Mouse (Mus musculus) thymus, postnatal 14 days (tissue): ENCODE data around the gene Dclk1.
"Not testable (repeated sequence)": the region's sequence is repeated elsewhere in the genome, so short reads cannot be mapped to it uniquely, and the experiment has no call there.

Source experiments
- DNase-seq: peaks from one replicate; pipeline ENCODE4 v3.0.0; 2021

The Dclk1 gene

DNA sequence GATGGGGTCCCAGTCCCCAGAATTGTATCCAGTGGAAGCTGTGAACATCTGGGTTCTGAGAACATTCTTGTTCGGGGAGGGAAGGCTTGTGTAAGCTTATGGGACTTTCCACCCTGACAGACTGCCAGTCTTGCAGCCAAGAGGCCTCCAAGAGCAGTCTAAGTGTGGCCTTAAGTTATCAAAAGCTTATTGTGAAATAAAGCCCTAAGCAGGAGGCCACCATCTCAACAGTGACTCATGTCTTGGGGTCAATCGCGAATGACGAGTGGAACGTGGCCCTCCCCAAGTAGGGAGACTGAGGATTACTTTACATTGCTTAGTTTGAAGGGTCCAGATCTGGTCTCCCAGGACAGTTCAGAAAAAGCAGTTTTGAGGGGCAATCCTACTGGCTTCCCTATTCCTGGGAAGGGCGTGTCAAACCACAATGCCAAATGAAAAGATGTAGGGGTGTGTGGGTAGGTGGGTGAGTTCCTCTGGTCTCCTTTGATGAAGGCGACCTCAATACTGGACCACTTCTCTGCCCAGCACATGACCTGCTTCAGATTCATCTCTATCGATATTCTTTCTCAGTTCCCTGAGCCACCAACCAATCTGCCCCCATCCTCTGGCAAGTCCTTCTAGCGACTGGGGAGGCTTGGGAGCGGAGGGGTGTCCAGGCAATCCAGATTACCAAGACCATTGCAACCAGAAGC, at the start of gene Dclk1:
Gene Dclk1 (plus strand): TSS at position 635 of the 692 bp plus-strand sequence.
- DNase-seq, result no peak

DNA sequence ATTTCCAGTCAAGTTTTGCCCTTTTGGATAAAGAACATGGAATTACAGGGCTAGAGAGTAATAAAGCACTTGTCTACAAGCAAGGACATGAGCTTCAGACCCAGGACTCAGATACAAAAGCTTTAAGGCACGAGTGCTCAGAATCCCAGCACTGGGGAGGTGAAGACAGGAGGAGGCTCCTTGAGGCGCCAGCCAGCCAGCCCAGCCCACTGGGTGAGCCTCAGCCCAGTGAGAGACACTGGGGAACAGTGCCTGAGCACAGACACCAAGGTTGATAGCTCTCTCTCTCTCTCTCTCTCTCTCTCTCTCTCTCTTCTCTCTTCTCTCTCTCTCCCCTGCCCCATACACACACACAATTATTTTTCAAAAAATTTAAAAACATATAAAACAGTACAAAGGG, 48.8 kb upstream of the Dclk1 start:
- no peak for DNase-seq

DNA sequence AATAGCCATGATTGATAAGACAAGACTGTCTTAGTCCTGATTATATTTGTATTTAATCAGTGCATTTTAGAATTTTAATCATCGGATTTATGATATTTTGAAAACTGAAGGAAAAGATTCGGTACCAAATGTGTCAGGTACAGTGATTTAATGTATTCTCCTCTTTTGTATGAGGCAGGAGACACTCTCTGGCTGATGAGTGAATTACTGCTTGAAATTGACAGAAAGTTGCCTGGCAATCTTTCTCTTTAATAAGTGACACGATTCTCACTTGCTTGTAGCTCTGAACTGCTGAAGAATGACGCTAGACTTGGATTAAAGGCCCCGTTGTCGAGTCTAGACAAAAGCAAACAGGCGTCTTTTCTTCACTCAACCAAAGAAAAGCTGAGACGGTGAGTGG, 47.4 kb upstream of the Dclk1 start:
- no peak for DNase-seq

DNA sequence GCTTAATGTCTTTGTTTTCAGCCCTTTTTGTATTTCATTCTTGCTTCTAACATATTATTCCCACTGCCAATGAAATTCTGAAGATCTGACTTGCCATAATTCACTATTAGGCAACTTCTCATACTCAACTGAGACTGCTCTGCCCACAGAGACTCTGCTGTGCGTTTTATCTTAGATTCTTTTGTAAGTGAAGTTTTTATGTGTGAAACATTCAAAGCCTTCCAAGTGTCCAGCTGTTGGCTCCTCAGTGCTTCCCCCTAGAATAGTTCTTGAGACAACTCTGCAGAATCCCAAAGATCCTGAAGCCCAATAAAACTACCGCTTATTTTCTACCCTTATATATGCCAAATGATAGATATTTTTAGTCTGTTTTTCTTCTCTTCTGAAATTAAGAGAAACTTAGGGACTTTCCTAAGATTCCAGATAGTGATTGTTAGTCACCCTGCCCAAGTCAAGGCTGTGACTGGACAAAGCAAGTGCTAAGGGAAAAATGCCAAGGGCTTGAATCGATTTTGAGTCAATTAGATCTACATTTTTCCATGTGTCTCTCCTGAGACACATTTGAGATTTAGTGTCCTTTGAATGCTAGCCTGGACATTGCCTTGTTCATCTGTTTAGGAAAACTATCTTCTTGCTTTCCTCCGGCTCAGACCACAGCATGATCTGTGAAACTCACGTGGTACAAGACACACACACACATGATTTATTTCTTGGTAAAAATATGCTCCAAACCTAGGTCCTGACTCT, 46.4 kb upstream of the Dclk1 start:
- DNase-seq, result no peak

DNA sequence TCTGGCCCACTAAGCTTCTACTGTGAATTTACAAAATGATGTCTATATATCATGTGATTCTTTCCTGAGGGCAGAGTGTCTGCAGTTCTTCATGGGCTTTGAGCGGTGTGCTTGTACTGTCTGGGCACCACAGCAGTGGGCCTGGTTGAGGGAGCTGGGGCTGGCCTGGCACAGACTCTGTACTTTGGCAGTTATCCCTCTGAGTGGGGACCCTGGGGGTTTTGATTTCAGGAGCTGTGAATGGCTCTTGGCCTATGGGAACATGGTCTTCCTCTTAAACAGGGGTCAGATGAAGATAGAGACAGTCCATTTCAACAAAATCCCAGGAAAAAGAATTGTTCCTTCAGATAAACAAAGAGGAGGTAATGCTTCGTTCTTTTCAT, 45.8 kb upstream of the Dclk1 start:
- DNase-seq, result no peak

DNA sequence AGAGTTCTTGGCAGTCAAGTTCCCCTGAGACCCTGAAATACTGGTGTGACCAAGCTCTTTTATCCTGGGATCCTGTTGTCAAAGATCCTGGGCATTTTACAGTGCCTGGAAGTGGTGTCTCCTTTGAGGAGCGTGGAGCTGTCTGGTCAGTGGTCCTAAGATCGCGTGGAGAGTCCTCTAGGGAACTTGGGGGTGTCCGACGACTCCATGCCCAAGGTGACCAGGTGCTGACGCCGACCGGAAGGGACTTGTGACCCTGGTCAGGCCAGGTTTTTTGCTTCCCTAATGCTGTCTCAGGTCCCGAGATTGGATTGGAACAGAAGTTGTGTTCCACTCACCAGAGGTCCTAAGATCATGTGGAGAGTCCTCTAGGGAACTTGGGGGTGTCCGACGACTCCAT, 38.5 kb upstream of the Dclk1 start:
- not testable (repeated sequence) for DNase-seq

DNA sequence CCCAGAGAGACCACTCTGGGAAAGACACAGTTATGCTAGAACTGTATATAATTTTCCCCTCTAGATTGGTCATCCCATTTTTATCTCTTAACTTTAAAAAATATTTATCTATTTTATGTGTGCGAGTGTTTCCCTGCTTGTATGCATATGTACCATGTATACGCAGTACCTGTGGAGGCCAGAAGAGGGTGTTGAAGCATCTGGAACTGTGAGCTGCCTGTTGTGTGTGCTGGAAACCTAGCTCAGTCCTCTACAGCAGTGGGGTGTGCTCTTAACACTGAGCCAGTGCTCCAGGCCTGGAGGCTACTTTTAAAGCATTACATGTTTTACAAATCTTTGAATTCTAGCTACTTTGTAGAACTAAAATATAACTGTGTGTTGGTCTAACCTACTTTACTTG, 35.8 kb upstream of the Dclk1 start:
- DNase-seq, result no peak

DNA sequence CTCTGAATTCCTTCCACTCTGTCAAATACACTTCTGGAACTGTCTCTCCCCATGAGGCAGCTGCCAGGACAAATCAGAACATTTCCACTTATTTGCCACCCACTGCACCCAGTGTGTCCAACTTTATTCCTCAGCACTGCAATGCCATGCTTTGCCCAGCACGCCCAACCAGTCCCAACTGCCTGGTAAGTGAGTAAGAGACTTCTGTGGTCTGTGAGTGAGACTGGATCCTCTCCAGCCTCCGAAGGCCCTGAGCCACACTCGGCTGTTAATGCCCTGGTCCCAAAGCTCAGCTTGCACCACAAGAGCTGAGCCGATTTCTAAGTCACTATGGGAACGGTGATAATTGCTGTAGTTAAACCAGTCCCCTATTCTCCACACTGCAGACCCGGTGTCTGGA, 34.5 kb upstream of the Dclk1 start:
- DNase-seq, result no peak

DNA sequence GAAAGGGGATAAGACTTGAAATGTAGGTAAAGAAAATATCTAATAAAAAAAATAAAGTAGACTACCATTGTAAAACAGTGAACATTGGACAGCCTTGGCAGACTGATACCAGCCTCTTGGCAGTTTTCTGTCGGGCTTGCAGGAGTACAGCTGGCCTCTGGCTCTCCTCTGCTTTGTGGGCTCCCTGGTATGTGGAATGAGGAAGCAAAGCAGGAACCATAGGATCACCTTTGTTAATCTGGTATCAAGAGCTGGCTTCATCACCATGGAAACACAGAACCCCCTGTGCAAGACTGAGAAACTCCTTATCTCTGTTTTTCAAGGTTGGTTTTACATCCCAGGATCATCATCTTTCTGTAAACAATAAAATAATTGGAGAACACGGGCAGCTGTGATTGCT, 29.9 kb upstream of the Dclk1 start:
- no peak for DNase-seq

DNA sequence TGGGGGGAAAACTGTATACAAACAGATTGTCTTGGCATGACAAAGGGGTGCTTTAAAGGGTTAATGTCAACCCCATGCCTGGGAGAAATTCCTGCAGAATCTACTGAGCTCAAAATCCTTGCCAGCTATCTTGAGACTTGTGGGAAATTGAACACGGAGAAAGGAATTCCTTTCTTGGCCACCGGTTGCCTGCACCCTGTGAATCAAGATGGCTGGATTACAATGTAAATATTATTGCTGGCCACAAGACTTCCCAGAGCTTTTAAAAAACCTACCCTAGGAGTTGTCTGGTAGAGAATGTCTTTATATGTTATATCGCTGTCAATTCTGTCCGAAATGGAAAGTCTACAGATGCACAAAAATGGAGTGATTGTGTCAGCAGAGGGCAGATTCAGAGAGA, 28.4 kb upstream of the Dclk1 start:
- DNase-seq, result no peak

DNA sequence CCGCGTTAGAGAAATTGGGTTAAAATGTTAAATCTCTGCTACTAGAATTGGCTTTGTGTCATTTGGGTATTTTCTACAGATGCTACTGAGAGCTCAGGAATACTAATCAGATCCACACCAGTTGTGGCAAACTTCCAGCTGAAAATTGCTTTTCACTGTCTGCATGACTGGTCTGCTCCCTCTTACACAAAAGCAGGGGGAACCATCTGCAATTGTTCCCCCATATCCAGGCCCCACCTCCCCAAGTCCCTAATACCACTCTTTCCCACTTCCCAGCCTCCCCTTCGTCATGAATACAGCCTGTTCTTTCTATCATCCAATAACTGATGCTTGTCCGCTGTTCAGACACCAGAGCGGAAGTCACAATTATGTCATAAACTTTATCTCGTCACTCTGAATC, 27.8 kb upstream of the Dclk1 start:
- no peak for DNase-seq

DNA sequence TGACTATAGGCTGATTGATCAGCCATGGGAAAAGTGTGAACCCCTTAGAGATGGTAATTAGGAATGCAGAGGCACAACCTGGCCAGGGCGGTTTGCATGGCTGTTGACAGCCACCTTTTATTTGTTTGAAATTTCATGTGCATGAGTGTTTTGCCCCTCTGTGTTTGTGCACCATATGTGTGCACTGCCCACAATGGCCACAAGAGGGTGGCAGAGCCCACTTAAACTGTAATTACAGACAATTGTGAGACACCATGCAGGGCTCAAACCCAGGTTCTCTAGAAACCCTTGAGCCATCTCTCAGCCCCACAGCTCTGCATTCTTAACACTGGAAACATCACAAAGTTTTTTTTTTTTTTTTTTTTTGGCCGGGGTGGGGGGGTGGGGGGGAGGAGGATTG, 19.7 kb upstream of the Dclk1 start:
- no peak for DNase-seq

DNA sequence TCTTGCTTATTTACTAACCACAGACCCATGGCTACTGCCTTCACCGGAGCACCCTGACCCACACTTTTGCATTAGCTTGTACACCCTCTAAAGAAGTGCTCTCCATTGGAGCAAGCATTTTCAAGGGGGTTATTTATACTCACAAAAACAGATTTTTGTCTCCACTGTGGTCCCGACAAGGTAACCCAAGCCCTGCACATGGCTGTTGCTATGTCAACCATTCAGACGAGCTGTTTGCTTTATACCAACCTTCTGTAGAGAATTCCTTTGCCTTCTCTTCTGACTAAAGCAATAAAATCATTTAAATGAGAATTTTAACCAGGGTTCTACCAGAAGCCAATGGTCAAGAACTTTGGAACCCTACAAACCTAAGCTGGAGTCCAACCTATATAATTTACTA, 18.3 kb upstream of the Dclk1 start:
- no peak for DNase-seq

DNA sequence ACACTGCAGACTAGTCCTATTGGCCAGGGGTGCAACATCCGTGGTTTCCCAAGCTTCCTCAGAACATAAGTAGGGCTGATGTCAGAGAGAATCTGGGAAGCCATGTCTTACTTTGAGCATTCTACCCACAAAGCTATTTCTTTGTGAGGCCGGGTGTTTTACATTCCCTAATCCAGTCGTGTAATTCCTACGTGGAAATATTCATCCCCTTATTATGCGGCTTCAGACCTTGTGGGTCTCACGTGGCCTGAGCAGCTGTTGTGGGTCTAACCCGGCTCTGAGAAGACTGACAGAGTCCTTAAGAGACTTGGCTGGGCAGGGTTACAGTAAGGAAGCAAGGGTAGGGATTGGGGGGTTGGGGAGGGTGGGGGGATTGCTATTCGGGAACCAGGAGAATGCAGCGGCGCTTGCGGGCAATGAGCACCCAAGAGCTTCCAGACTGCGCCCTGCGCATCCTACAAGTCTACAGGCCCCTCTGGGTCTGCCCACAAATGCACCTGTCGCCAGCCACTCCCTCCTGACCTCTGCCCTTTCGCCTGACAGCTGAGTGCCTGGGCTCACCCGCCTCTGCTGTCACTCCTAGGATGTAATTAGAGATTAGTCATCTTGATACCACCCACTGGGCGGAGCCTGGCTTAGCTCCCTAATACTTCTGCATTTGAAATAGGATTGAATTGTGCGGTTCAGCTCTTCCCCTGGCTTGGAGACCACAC, 15.5 kb upstream of the Dclk1 start:
- DNase-seq, result no peak

DNA sequence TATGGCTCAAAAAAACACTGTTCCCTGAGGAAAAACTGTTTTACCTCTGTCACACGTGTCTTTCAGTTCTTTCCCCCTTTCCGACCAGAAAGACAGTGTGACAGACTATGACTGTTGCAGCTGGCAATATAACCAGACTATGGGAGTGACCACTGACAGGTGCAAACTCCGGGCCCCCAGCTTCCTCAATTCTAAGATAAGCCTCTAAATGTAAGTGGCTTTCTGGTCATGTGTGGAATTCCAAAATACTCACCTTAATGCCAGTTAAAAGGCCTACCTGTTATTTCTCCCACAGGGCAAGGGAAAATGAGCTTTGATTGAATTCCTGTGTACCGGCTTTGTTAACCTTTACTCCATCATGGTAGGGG, 15.0 kb upstream of the Dclk1 start:
- DNase-seq, result no peak

DNA sequence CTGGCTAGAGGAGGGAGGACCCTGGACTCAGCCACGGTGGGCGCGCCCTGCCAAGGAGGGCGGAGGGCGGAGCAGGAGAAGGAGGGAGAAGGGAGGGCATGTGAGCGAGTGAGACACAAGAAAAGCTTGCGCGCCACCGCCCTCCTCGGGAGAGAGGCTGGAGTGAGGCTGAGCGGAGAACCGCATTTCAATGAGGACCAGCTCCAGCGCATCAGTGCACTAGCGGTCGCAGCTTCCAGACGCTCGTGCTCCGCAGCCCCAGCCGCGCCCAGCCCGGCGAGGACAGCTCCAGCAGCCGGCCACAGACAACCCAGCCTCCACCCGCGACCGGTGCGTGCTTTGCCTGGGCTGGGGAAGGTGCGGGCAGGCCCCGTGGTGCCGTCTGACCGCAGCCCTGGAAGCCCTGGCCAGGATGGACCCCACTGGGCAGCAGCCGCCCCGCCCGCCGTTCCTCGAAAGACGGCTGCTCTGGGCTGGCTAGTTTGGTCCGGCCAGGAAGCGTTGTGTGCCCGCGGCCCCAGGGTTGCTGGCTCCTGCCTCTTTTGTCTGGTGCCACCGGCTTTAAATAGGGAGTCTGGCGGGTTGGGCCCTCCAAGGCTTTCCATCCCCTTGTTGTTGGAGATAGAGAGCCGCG, 375 bp downstream of the Dclk1 start:
- DNase-seq, result no peak

DNA sequence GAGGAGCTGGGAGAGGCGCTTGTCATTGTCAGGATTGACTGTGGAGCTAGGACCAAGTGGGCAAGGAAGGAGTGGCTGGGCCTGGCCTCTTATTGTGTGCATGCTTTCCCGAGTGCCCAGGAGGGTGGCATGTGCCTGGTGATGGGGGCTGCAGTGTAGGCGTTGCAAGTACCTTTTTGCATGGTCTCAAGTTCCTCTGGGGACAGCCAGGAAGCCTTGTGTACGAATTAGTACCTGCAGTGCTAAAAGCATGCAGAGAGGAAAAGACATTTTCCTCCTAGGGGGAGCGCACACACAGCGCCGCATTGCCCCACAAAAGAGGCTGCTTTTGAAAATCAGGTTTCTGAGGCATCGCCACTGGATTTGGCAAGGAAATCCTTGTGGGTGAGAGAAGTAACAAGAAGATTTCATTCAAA, 900 bp downstream of the Dclk1 start:
- DNase-seq, result no peak

DNA sequence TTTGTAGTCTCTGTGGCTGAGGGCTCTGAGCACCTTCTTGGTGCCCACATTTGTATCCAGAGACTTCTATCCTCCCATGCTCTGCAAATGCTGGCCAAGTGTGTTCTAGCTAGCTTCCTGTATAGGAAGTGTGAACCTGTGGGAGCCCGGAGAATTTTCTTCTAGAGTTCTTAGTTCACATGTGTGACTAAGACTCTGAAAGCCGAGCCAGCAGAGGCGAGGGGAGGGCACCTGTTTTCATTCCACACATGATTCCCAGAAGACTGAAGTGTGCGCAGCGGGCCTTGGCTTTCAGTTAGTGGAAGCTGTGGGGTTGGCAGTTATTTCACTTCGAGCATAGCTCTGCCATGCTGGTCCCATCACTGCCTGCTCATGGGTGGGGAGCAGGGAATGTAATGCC, 1.9 kb downstream of the Dclk1 start:
- DNase-seq, result no peak

DNA sequence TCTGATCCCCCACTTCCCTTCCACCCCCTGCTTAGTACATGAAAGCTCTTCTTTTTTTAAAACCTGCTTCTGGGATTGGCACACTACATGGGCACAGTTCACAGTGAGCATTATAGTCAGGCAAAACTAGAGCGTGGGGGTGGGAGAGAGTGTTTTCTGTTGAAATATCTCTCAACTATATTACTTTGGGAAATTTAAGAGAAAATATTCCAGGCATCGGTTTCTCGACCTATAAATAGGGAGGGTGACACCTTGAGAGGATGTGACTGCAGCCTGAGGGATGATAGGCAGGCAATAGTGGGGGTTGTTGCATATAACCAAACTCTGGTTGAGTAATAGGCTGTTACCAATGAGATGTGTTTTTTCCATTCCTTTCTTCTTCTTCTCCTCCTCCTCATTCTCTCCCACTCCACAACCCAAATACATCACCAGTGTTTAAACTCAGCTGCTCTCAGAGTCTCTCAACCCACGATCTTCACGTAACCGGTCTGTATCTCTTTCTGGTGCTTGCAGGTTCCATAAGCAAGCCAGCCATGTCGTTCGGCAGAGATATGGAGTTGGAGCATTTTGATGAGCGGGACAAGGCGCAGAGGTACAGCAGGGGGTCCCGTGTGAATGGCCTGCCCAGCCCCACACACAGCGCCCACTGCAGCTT, 4.6 kb downstream of the Dclk1 start:
- no peak for DNase-seq

DNA sequence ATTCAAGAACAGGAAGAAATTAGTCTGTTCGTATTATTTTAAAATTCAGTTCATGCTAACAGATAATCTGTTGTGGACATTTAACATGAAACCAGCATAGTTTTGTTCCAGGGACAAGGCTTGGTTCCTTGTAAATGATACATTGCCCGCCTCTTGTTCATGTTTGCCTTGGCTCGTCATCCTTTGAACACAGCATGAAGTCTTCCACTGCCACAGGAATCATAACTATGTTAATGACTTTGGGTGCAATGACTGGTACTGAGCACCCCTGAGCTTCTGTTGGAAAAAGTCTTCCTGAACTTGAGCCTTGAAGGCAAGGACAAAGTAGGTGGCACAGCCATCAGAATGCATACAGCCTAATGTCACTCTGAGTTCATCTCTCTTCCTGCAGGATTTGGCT, 5.9 kb downstream of the Dclk1 start:
- no peak for DNase-seq

DNA sequence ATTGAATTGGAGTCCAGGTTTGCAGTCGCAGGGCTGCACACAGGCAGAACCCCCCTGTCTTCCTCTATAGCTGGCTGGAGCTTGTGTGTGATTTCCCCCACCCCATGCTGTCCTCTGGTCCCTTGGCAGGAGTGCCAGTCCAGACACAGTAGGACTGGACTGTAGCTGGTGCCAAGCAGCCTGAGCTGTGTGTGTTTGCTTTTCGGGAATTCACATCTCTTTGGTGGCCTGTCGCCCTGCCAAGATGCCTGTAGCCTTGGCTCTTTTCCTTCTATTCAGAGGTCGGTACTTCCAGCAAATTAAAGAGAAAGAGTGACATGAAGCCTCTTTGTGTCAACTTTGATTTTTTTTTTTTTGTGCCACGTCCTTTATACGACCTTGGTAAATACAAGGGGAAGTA, 6.3 kb downstream of the Dclk1 start:
- no peak for DNase-seq

DNA sequence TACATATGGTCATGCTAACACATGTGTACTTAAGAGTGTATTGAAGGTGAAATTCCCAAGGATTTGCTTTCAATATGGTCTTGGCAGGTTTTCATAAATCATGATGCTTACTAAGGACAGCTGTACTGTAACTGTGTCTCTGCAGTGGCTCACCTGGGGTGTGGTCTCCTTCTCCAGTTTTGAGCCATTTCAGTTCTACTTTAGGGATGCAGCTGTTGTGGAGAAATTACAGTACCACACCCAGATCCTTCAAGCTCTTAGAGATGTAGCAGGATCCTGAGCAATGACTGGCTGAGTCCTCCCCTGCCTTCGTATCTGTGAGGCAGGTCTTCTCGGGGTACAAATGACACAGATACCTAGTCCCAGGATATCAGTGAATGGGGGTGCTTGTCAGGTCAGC, 8.5 kb downstream of the Dclk1 start:
- no peak for DNase-seq

DNA sequence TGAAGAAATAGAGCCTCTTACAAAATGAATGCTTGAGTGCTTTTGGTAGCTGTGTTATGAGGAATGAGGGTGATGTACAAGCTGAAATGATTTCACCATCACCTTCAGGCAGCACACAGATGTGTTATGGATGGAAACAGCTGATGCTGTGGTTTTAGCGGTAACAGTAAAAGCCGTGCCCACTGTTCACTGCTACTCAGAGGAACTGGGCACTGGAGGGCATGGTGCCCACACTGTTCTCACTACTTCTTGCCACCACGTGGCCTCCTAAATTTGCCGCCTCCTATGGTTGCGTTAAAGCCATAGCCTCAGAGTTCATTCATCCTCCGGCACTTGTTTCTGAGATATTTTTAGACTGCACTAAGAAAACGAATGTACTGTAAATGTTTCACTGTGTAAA, 18.0 kb downstream of the Dclk1 start:
- no peak for DNase-seq
